In genomic region chr4:134468578-134469266, GRCm38 (mm10) we compare ENCODE assay signal across 8 mouse cellular contexts. TPM values are rescaled to one million over a fixed set of nuclear protein-coding genes. Genes with fewer than 3 reads are reported as not detected.
DNase-seq lines count a peak whose midpoint lies in the region; ATAC-seq and TF ChIP-seq lines count a peak whose summit lies in the region.

No protein-coding gene starts in this region.

- peak; percentile 95 for DNase-seq in A20 (ENCODE audit: low read depth, low spot score)
- peak; percentile 58 for DNase-seq in liver, adult 2 months (ENCODE audit: extremely low read depth, low read depth, low spot score)
- peak; percentile 97 for DNase-seq in splenic B cell, adult 2 months (ENCODE audit: low read depth, low spot score)

- H3ac ChIP-seq in myocyte (ENCODE audit: control insufficient read depth, insufficient read length), result peak overlapping the region; percentile 30

- peaks cover 5% of the 10 kb centered on the region for H3K4me1 ChIP-seq in bone marrow macrophage, adult 2 months (ENCODE audit: control insufficient read depth, insufficient read depth, low read length)
- no peaks in the 10 kb centered on the region; the same call in 1 of the 2 replicates for H3K4me1 ChIP-seq in embryonic fibroblast, embryonic 13.5 days (ENCODE audit: control insufficient read depth, insufficient read depth, low read length)
- peaks cover 9% of the 10 kb centered on the region; the same call in 1 of the 2 replicates for H3K4me1 ChIP-seq in heart, embryonic 11.5 days (ENCODE audit: control insufficient read depth, insufficient read depth, low read length)
- H3K4me1 ChIP-seq in kidney, embryonic 16.5 days (ENCODE audit: insufficient read depth, low read length), result peaks cover 18% of the 10 kb centered on the region; the same call in 1 of the 2 replicates
- peaks cover 4% of the 10 kb centered on the region for H3K4me1 ChIP-seq in liver, adult 2 months (ENCODE audit: control insufficient read depth, insufficient read depth, low read length)

- peak overlapping the region; percentile 82 for H3K4me3 ChIP-seq in bone marrow macrophage, adult 2 months (ENCODE audit: insufficient read depth, low read length)
- peak overlapping the region; percentile 64 for H3K4me3 ChIP-seq in embryonic fibroblast, embryonic 13.5 days (ENCODE audit: insufficient read depth, low read length)
- peak overlapping the region; percentile 74 for H3K4me3 ChIP-seq in heart, embryonic 11.5 days (ENCODE audit: low read depth, low read length)
- peak overlapping the region; percentile 94 for H3K4me3 ChIP-seq in kidney, embryonic 16.5 days (ENCODE audit: low read length)
- peak overlapping the region; percentile 69 for H3K4me3 ChIP-seq in liver, adult 2 months (ENCODE audit: insufficient read depth, low read depth, low read length)
- H3K4me3 ChIP-seq in myocyte, result peak overlapping the region; percentile 33

- TF ChIP-seq POLR2A in bone marrow macrophage, adult 2 months (IDR thresholded peaks at IDR 0.05; ENCODE audit: borderline replicate concordance, low read depth, low read length), result no peak
- peak; percentile 49; the same call in 1 of the 2 replicates for TF ChIP-seq POLR2A in embryonic fibroblast, embryonic 13.5 days (IDR thresholded peaks at IDR 0.05; ENCODE audit: low read depth, low read length)
- TF ChIP-seq POLR2A in liver, adult 2 months (IDR thresholded peaks at IDR 0.05; ENCODE audit: extremely low read depth, insufficient read depth, low read length), result no peak
- TF ChIP-seq POLR2A in myocyte (IDR thresholded peaks at IDR 0.05; ENCODE audit: insufficient read length, low read depth), result no peak

- H3K4me2 ChIP-seq in heart, embryonic 11.5 days, result peak overlapping the region; percentile 99
- peak overlapping the region; percentile 72 for H3K4me2 ChIP-seq in kidney, embryonic 16.5 days (replicated peaks; ENCODE audit: low read depth, low read length)
- H3K4me2 ChIP-seq in myocyte (ENCODE audit: low read depth), result peak overlapping the region; percentile 77

- no peaks in the 10 kb centered on the region for H3K27me3 ChIP-seq in heart, embryonic 11.5 days (ENCODE audit: control insufficient read depth, insufficient read depth, low read length)
- H3K27me3 ChIP-seq in kidney, embryonic 16.5 days (ENCODE audit: insufficient read depth, low read length), result no peaks in the 10 kb centered on the region
- H3K27me3 ChIP-seq in liver, adult 2 months (ENCODE audit: control insufficient read depth, insufficient read depth, low read length), result no peaks in the 10 kb centered on the region
- H3K27me3 ChIP-seq in myocyte (ENCODE audit: control insufficient read depth, insufficient read depth, insufficient read length), result no peaks in the 10 kb centered on the region
- H3K27me3 ChIP-seq in splenic B cell, adult 2 months (ENCODE audit: control insufficient read depth, insufficient read depth, low read length, poor library complexity, severe bottlenecking), result no peaks in the 10 kb centered on the region

- peaks cover 10% of the 10 kb centered on the region for H3K36me3 ChIP-seq in heart, embryonic 11.5 days (ENCODE audit: control insufficient read depth, insufficient read depth, low read length)
- peaks cover 24% of the 10 kb centered on the region for H3K36me3 ChIP-seq in kidney, embryonic 16.5 days (ENCODE audit: insufficient read depth, low read length)
- H3K36me3 ChIP-seq in liver, adult 2 months (ENCODE audit: control insufficient read depth, insufficient read depth, low read length), result no peaks in the 10 kb centered on the region
- H3K36me3 ChIP-seq in myocyte (ENCODE audit: control insufficient read depth, insufficient read depth), result no peaks in the 10 kb centered on the region
- no peaks in the 10 kb centered on the region for H3K36me3 ChIP-seq in splenic B cell, adult 2 months (ENCODE audit: control insufficient read depth, insufficient read depth, low read length, poor library complexity, severe bottlenecking)

- WGBS in heart, embryonic 11.5 days (ENCODE audit: insufficient replicate concordance), result under 1% methylated on average over 60 of the region's 68 CpGs
- under 1% methylated on average over 67 of the region's 68 CpGs for WGBS in kidney, embryonic 16.5 days
- WGBS in liver, adult 2 months, result under 1% methylated on average over 66 of the region's 68 CpGs

- no peaks in the 10 kb centered on the region for H3K79me2 ChIP-seq in liver, adult 2 months (ENCODE audit: control insufficient read depth, insufficient read depth, low read length)
- H3K79me2 ChIP-seq in myocyte (ENCODE audit: control insufficient read depth, insufficient read depth), result peaks cover 20% of the 10 kb centered on the region

- ATAC-seq in heart, embryonic 11.5 days (replicated peaks; ENCODE audit: insufficient number of reproducible peaks, low FRiP score, low TSS enrichment), result peak; percentile 86
- peak; percentile 84 for ATAC-seq in kidney, embryonic 16.5 days (ENCODE audit: low FRiP score, low TSS enrichment)

- H3K9ac ChIP-seq in heart, embryonic 11.5 days (ENCODE audit: low read depth, low read length), result peak overlapping the region; percentile 92
- H3K9ac ChIP-seq in kidney, embryonic 16.5 days (replicated peaks; ENCODE audit: low read length), result peak overlapping the region; percentile 93
- H3K9ac ChIP-seq in liver, adult 2 months (ENCODE audit: low read depth, low read length), result peak overlapping the region; percentile 29

- no peak for TF ChIP-seq CTCF in bone marrow macrophage, adult 2 months (IDR thresholded peaks at IDR 0.05; ENCODE audit: low read depth, low read length)
- no peak for TF ChIP-seq CTCF in embryonic fibroblast, embryonic 13.5 days (IDR thresholded peaks at IDR 0.05; ENCODE audit: borderline replicate concordance, insufficient read depth, low read length)
- TF ChIP-seq CTCF in liver, adult 2 months (IDR thresholded peaks at IDR 0.05; ENCODE audit: low read depth, low read length), result no peak

- H3K27ac ChIP-seq in bone marrow macrophage, adult 2 months (ENCODE audit: insufficient read depth, low read depth, low read length), result peak overlapping the region; percentile 63
- peak overlapping the region; percentile 19; the same call in 1 of the 2 replicates for H3K27ac ChIP-seq in embryonic fibroblast, embryonic 13.5 days (ENCODE audit: insufficient read depth, low read length)
- H3K27ac ChIP-seq in heart, embryonic 11.5 days (ENCODE audit: low read depth, low read length), result peak overlapping the region; percentile 89
- H3K27ac ChIP-seq in kidney, embryonic 16.5 days (ENCODE audit: low read length), result peak overlapping the region; percentile 96
- no peak overlapping the region for H3K27ac ChIP-seq in liver, adult 2 months (replicated peaks; ENCODE audit: insufficient read depth, low read depth, low read length)

- H3K9me3 ChIP-seq in heart, embryonic 11.5 days (replicated peaks; ENCODE audit: control insufficient read depth, low read length), result no peaks in the 10 kb centered on the region; the same call in 1 of the 2 replicates
- H3K9me3 ChIP-seq in kidney, embryonic 16.5 days (ENCODE audit: low read length), result no peaks in the 10 kb centered on the region

TF ChIP-seq in myocyte, 11 proteins besides CTCF, POLR2A, EP300 and RAD21:
- TF ChIP-seq POLR2AphosphoS2 (IDR thresholded peaks at IDR 0.05; ENCODE audit: insufficient read length, low read depth) (peak; percentile 38), REST (IDR thresholded peaks at IDR 0.05; ENCODE audit: insufficient read depth, insufficient read length) (no peak), E2F4 (IDR thresholded peaks at IDR 0.05; ENCODE audit: insufficient read depth) (peak; percentile 84)
TF ChIP-seq in myocyte: peak in this region for 2.

RNA-seq across cellular contexts. Expression of gene Stmn1, which starts 0.6 kb away (rescaled TPM):
- 314 and 367 TPM in 2 replicates for polyA plus RNA-seq in bone marrow macrophage, adult 2 months (2012; ENCODE audit: insufficient read depth, insufficient read length, missing spikeins)
- polyA plus RNA-seq in embryonic fibroblast, embryonic 13.5 days (2011; ENCODE audit: insufficient read length, low read depth, missing spikeins), result 142 and 293 TPM in 2 replicates
- 962 and 991 TPM in 2 replicates for polyA plus RNA-seq in heart, embryonic 11.5 days (2014; fragmentation: Nextera tagmentation; extraction: Ambion mirVana)
- polyA plus RNA-seq in kidney, embryonic 16.5 days (2015; fragmentation: Nextera tagmentation; extraction: Ambion mirVana), result 1,595 and 1,651 TPM in 2 replicates
- total RNA-seq in liver, adult 2 months (2014; rRNA removed), result 4.4 and 12.8 TPM in 2 replicates
- 0.49 and 2.8 TPM in 2 replicates for polyA plus RNA-seq in liver, adult 2 months (2012; rRNA removed)
- polyA plus RNA-seq in myocyte (2012; fragmentation: generic; extraction: Trizol), result 213 TPM

RNA-seq across cellular contexts. Expression of gene Paqr7, which starts 27.8 kb away (rescaled TPM):
- 37.0 and 41.9 TPM in 2 replicates for polyA plus RNA-seq in bone marrow macrophage, adult 2 months (2012; ENCODE audit: insufficient read depth, insufficient read length, missing spikeins)
- polyA plus RNA-seq in embryonic fibroblast, embryonic 13.5 days (2011; ENCODE audit: insufficient read length, low read depth, missing spikeins), result 6.8 and 9.3 TPM in 2 replicates
- 4.2 and 4.8 TPM in 2 replicates for polyA plus RNA-seq in heart, embryonic 11.5 days (2014; fragmentation: Nextera tagmentation; extraction: Ambion mirVana)
- 3.3 and 4.4 TPM in 2 replicates for polyA plus RNA-seq in kidney, embryonic 16.5 days (2015; fragmentation: Nextera tagmentation; extraction: Ambion mirVana)
- total RNA-seq in liver, adult 2 months (2014; rRNA removed), result 18.7 and 20.3 TPM in 2 replicates
- polyA plus RNA-seq in liver, adult 2 months (2012; rRNA removed), result 46.1 and 58.5 TPM in 2 replicates
- polyA plus RNA-seq in myocyte (2012; fragmentation: generic; extraction: Trizol), result 9.5 TPM

RNA-seq across cellular contexts. Expression of gene Aunip, which starts 42.1 kb away (rescaled TPM):
- polyA plus RNA-seq in bone marrow macrophage, adult 2 months (2012; ENCODE audit: insufficient read depth, insufficient read length, missing spikeins), result 4.0 and 4.4 TPM in 2 replicates
- polyA plus RNA-seq in embryonic fibroblast, embryonic 13.5 days (2011; ENCODE audit: insufficient read length, low read depth, missing spikeins), result 8.5 and 9.7 TPM in 2 replicates
- 5.6 and 6.6 TPM in 2 replicates for polyA plus RNA-seq in heart, embryonic 11.5 days (2014; fragmentation: Nextera tagmentation; extraction: Ambion mirVana)
- 15.1 and 16.3 TPM in 2 replicates for polyA plus RNA-seq in kidney, embryonic 16.5 days (2015; fragmentation: Nextera tagmentation; extraction: Ambion mirVana)
- 0.09 and 0.34 TPM in 2 replicates for total RNA-seq in liver, adult 2 months (2014; rRNA removed)
- not detected in 2 replicates for polyA plus RNA-seq in liver, adult 2 months (2012; rRNA removed)
- polyA plus RNA-seq in myocyte (2012; fragmentation: generic; extraction: Trizol), result 2.3 TPM

Comparison
In these comparisons a context has a peak if more than half of its experiments do, and no peak if none do; other contexts are left out.
1. H3K4me3 ChIP-seq: peak in every context shown above with its lines; median percentile 94 in kidney, embryonic 16.5 days; 82 in bone marrow macrophage, adult 2 months; 74 in heart, embryonic 11.5 days; 69 in liver, adult 2 months; 64 in embryonic fibroblast, embryonic 13.5 days; 33 in myocyte.
2. H3K9ac ChIP-seq: peak in every context shown above with its lines; median percentile 93 in kidney, embryonic 16.5 days; 92 in heart, embryonic 11.5 days; 29 in liver, adult 2 months.
3. RNA of gene Stmn1, which starts 0.6 kb away (polyA plus RNA-seq): 1,595 to 1,651 TPM in kidney, embryonic 16.5 days, 962 to 991 TPM in heart, embryonic 11.5 days, 314 to 367 TPM in bone marrow macrophage, adult 2 months, 142 to 293 TPM in embryonic fibroblast, embryonic 13.5 days and 213 TPM in myocyte (single experiment); 0.49 to 2.8 TPM in liver, adult 2 months; every median in the first group is over 10 times any median in the second.
4. Peak in every context shown above with its lines, with median percentiles within 50 percentile points of each other: DNase-seq and H3K4me2 ChIP-seq.